Mouse (Mus musculus): ENCODE measurements at regions not wholly inside any gene's neighbourhood (a gene's known extent, or its start where the extent isn't known, plus 50 kb on each side); places are given as distances from the start of the nearest gene placed in this dataset.

- Histone ChIP-seq H3K9me3 (replicated peaks; ENCODE audit: insufficient read depth, low read length) (no peaks in the 10 kb centered on the region), H3K79me2 (ENCODE audit: control insufficient read depth, insufficient read depth, low read length, poor library complexity) (no peaks in the 10 kb centered on the region), H3K4me3 (ENCODE audit: control insufficient read depth in 1 of 2, insufficient read depth in 1 of 2, low read depth in 2 of 2, low read length in 2 of 2) (no peak overlapping the region), H3K9ac (ENCODE audit: control insufficient read depth, low read depth, low read length, poor library complexity, severe bottlenecking) (no peak overlapping the region), H3K4me1 (ENCODE audit: control insufficient read depth in 1 of 2, insufficient read depth in 2 of 2, low read length in 2 of 2) (no peaks in the 10 kb centered on the region), H3K36me3 (ENCODE audit: control insufficient read depth in 1 of 2, insufficient read depth in 2 of 2, low read length in 2 of 2) (no peaks in the 10 kb centered on the region), H3K27me3 (ENCODE audit: control insufficient read depth in 1 of 2, insufficient read depth in 2 of 2, low read length in 2 of 2) (no peaks in the 10 kb centered on the region), H3K27ac (ENCODE audit: control insufficient read depth, low read depth, low read length) (no peak overlapping the region)
- TF ChIP-seq CTCF (IDR thresholded peaks at IDR 0.05 in 2 of 3, conservative IDR thresholded peaks at IDR 0.05 in 1 of 3; ENCODE audit: control insufficient read depth in 1 of 3, insufficient read depth in 1 of 3, low read depth in 2 of 3, low read length in 3 of 3, poor library complexity in 1 of 3, severe bottlenecking in 1 of 3), result no peak
- no peak for TF ChIP-seq MEF2A (IDR thresholded peaks at IDR 0.05; ENCODE audit: extremely low read depth, insufficient replicate concordance, low read depth, low read length, poor library complexity, severe bottlenecking)
- no peak for TF ChIP-seq ELF1 (IDR thresholded peaks at IDR 0.05; ENCODE audit: low read depth, low read length)
- no peak for TF ChIP-seq GABPA (IDR thresholded peaks at IDR 0.05; ENCODE audit: low read depth, low read length)
- TF ChIP-seq MAFK (IDR thresholded peaks at IDR 0.05; ENCODE audit: borderline replicate concordance, low read depth, low read length), result no peak
- TF ChIP-seq NELFE (IDR thresholded peaks at IDR 0.05; ENCODE audit: low read depth, low read length), result no peak
- TF ChIP-seq NRF1 (IDR thresholded peaks at IDR 0.05; ENCODE audit: insufficient read depth, low read depth, low read length, poor library complexity, severe bottlenecking), result no peak
- TF ChIP-seq CHD2 (IDR thresholded peaks at IDR 0.05; ENCODE audit: low read length), result no peak
- TF ChIP-seq JUND (IDR thresholded peaks at IDR 0.05; ENCODE audit: low read depth, low read length), result no peak
- TF ChIP-seq TCF12 (IDR thresholded peaks at IDR 0.05; ENCODE audit: low read depth, low read length), result no peak
- TF ChIP-seq USF2 (IDR thresholded peaks at IDR 0.05; ENCODE audit: borderline replicate concordance in 1 of 2, insufficient read depth in 1 of 2, low read depth in 1 of 2, low read length in 2 of 2), result no peak
- TF ChIP-seq E2F4 (IDR thresholded peaks at IDR 0.05; ENCODE audit: borderline replicate concordance, low read depth, low read length), result no peak
- no peak for TF ChIP-seq TBP (IDR thresholded peaks at IDR 0.05; ENCODE audit: low read depth, low read length)
- no peak for TF ChIP-seq GATA1 (IDR thresholded peaks at IDR 0.05; ENCODE audit: low read depth, low read length)
- no peak for TF ChIP-seq BHLHE40 (IDR thresholded peaks at IDR 0.05; ENCODE audit: borderline replicate concordance, low read depth, low read length)
- DNase-seq (ENCODE audit: low read depth, low spot score), result no peak
Observed at GRCm38 (mm10) chr15:50959109-50959508, 2925.6 kb upstream of the Gm7489 start.

- H3K79me2 ChIP-seq (ENCODE audit: control insufficient read depth, insufficient read depth, low read length, poor library complexity), result no peaks in the 10 kb centered on the region
- no peak for TF ChIP-seq GABPA (IDR thresholded peaks at IDR 0.05; ENCODE audit: low read depth, low read length)
- no peak for TF ChIP-seq HCFC1 (IDR thresholded peaks at IDR 0.05; ENCODE audit: low read depth, low read length)
- no peak for TF ChIP-seq JUND (IDR thresholded peaks at IDR 0.05; ENCODE audit: low read depth, low read length)
- TF ChIP-seq GATA1 (IDR thresholded peaks at IDR 0.05; ENCODE audit: low read depth, low read length), result no peak
- no peak for TF ChIP-seq ZKSCAN1 (IDR thresholded peaks at IDR 0.05; ENCODE audit: low read depth, low read length)
- no peak for TF ChIP-seq SIN3A (IDR thresholded peaks at IDR 0.05; ENCODE audit: low read length)
- TF ChIP-seq ELF1 (IDR thresholded peaks at IDR 0.05; ENCODE audit: low read depth, low read length), result no peak
- no peak for TF ChIP-seq MAZ (IDR thresholded peaks at IDR 0.05; ENCODE audit: low read depth, low read length)
- TF ChIP-seq EP300 (IDR thresholded peaks at IDR 0.05; ENCODE audit: low read depth in 1 of 2, low read length in 2 of 2), result no peak
- TF ChIP-seq CTCF (IDR thresholded peaks at IDR 0.05 in 2 of 3, conservative IDR thresholded peaks at IDR 0.05 in 1 of 3; ENCODE audit: control insufficient read depth in 1 of 3, insufficient read depth in 1 of 3, low read depth in 2 of 3, low read length in 3 of 3, poor library complexity in 1 of 3, severe bottlenecking in 1 of 3), result no peak
- TF ChIP-seq CHD1 (IDR thresholded peaks at IDR 0.05; ENCODE audit: low read depth, low read length), result no peak
- no peak for TF ChIP-seq ZMIZ1 (IDR thresholded peaks at IDR 0.05; ENCODE audit: low read depth, low read length)
- TF ChIP-seq RAD21 (IDR thresholded peaks at IDR 0.05; ENCODE audit: low read depth, low read length), result no peak
- TF ChIP-seq KAT2A (conservative IDR thresholded peaks at IDR 0.05; ENCODE audit: low read depth, low read length), result no peak
- TF ChIP-seq RCOR1 (IDR thresholded peaks at IDR 0.05; ENCODE audit: low read depth, low read length), result no peak
- no peak for TF ChIP-seq MAFK (IDR thresholded peaks at IDR 0.05; ENCODE audit: borderline replicate concordance, low read depth, low read length)
- no peak for TF ChIP-seq NRF1 (IDR thresholded peaks at IDR 0.05; ENCODE audit: insufficient read depth, low read depth, low read length, poor library complexity, severe bottlenecking)
- no peak for TF ChIP-seq MYC (IDR thresholded peaks at IDR 0.05; ENCODE audit: low read depth, low read length)
- no peak for TF ChIP-seq MYB (IDR thresholded peaks at IDR 0.05; ENCODE audit: low read depth, low read length)
- TF ChIP-seq USF1 (IDR thresholded peaks at IDR 0.05; ENCODE audit: low read depth, low read length), result no peak
- H3K27ac ChIP-seq (ENCODE audit: control insufficient read depth, low read depth, low read length), result no peak overlapping the region
Observed at GRCm38 (mm10) chr15:50963606-50964005, 2921.1 kb upstream of the Gm7489 start.

More at GRCm38 (mm10) chr15:50963606-50964005, 2921.1 kb upstream of the Gm7489 start:
- H3K4me3 ChIP-seq (ENCODE audit: control insufficient read depth in 1 of 2, insufficient read depth in 1 of 2, low read depth in 2 of 2, low read length in 2 of 2), result no peak overlapping the region
- H3K27me3 ChIP-seq (ENCODE audit: control insufficient read depth in 1 of 2, insufficient read depth in 2 of 2, low read length in 2 of 2), result no peaks in the 10 kb centered on the region
- H3K36me3 ChIP-seq (ENCODE audit: control insufficient read depth in 1 of 2, insufficient read depth in 2 of 2, low read length in 2 of 2), result no peaks in the 10 kb centered on the region
- no peaks in the 10 kb centered on the region for H3K9me3 ChIP-seq (replicated peaks; ENCODE audit: insufficient read depth, low read length)
- H3K4me1 ChIP-seq (ENCODE audit: control insufficient read depth in 1 of 2, insufficient read depth in 2 of 2, low read length in 2 of 2), result no peaks in the 10 kb centered on the region
- no peak for DNase-seq (ENCODE audit: low read depth, low spot score)
- H3K9ac ChIP-seq (ENCODE audit: control insufficient read depth, low read depth, low read length, poor library complexity, severe bottlenecking), result no peak overlapping the region
